Mouse (Mus musculus) embryonic facial prominence, embryonic 11.5 days (tissue): ENCODE measurements around the gene Smc2. TPM values are rescaled to one million over a fixed set of nuclear protein-coding genes. Genes with fewer than 3 reads are reported as not detected.
"Not testable (repeated sequence)": the region's sequence is repeated elsewhere in the genome, so short reads cannot be mapped to it uniquely, and the experiment has no call there.

ENCODE experiments used
- ATAC-seq: fragments of 200-750 bp; cut with Nextera tagmentation; replicated peaks from 2 replicates; pipeline ENCODE4 v1.8.0; 2017; ENCODE audit warnings: low read depth; ENCODE audit not compliant: insufficient number of reproducible peaks, low FRiP score, low TSS enrichment
- DNase-seq: peaks from one replicate; pipeline ENCODE4 v3.0.0-alpha.2; 2015; ENCODE audit warnings: low spot score
- H3K27ac ChIP-seq: fragments of 300-500 bp; sonication (generic); replicated peaks from 2 replicates; pipeline ENCODE4 v1.5.1; 2014; ENCODE audit warnings: mild to moderate bottlenecking, low read depth, low read length, control low read depth
- H3K27me3 ChIP-seq: fragments of 300-500 bp; sonication (generic); 2 replicates; pipeline ENCODE4 v1.6.1; 2014; ENCODE audit warnings: mild to moderate bottlenecking, low read length, moderate library complexity, mixed read lengths; ENCODE audit not compliant: control insufficient read depth, insufficient read depth
- H3K36me3 ChIP-seq: fragments of 300-500 bp; sonication (generic); replicated peaks from 2 replicates; pipeline ENCODE4 v1.6.1; 2014; ENCODE audit warnings: low read depth, mild to moderate bottlenecking, low read length, moderate library complexity, mixed read lengths; ENCODE audit not compliant: control insufficient read depth, insufficient read depth
- H3K4me1 ChIP-seq: fragments of 300-500 bp; sonication (generic); 2 replicates; pipeline ENCODE4 v1.6.1; 2014; ENCODE audit warnings: low read length, mixed read lengths; ENCODE audit not compliant: control insufficient read depth, insufficient read depth
- H3K4me2 ChIP-seq: fragments of 300-500 bp; sonication (generic); 2 replicates; pipeline ENCODE4 v1.6.1; 2014; ENCODE audit warnings: low read depth, mild to moderate bottlenecking, control low read depth, low read length, moderate library complexity
- H3K4me3 ChIP-seq: fragments of 300-500 bp; sonication (generic); 2 replicates; pipeline ENCODE4 v1.5.1; 2014; ENCODE audit warnings: low read depth, low read length, control low read depth
- H3K9ac ChIP-seq: fragments of 300-500 bp; sonication (generic); replicated peaks from 2 replicates; pipeline ENCODE4 v1.6.1; 2014; ENCODE audit warnings: mild to moderate bottlenecking, control low read depth, low read length
- H3K9me3 ChIP-seq: fragments of 300-500 bp; sonication (generic); replicated peaks from 2 replicates; pipeline ENCODE4 v1.6.1; 2016; ENCODE audit warnings: mild to moderate bottlenecking, low read length, inconsistent platforms, mixed read lengths; ENCODE audit not compliant: control insufficient read depth
- WGBS: fragments of 180-500 bp; shearing (Covaris S2); extraction: QIAGEN DNeasy Blood & Tissue Kit; methylation state at CpG from one replicate; pipeline ENCODE4 v1.1.7; 2014; 5-methylcytosine and 5-hydroxymethylcytosine counted together
- polyA plus RNA-seq: library from polyadenylated mRNA; unstranded; fragments of >200 nt; fragmentation: Nextera tagmentation; extraction: Ambion mirVana; gene quantifications from 2 replicates; pipeline ENCODE4 v1.2.1, GENCODE M21; 2014

Gene Smc2
- polyA plus RNA-seq, 1 experiment from 2014 or later: 260 TPM

- H3K36me3 ChIP-seq: peaks cover 6% of the 10 kb centered on the region
- H3K4me2 ChIP-seq: no peak overlapping the region
- no peak for DNase-seq
These were observed 22.3 kb downstream of the Smc2 start for GRCm38 (mm10) chr4:52461321-52461720.

GRCm38 (mm10) chr4:52473431-52473830 is 34.4 kb downstream of the Smc2 start:
- Histone ChIP-seq H3K27me3 (no peaks in the 10 kb centered on the region), H3K4me2 (no peak overlapping the region), H3K36me3 (no peaks in the 10 kb centered on the region; the same call in 1 of the 2 replicates), H3K4me3 (no peak overlapping the region), H3K27ac (no peak overlapping the region), H3K9me3 (no peaks in the 10 kb centered on the region), H3K9ac (no peak overlapping the region), H3K4me1 (no peaks in the 10 kb centered on the region)
- 88% methylated on average over 3 of the region's 3 CpGs for WGBS
- ATAC-seq (no peak), DNase-seq (no peak)

More at GRCm38 (mm10) chr4:52461321-52461720, 22.3 kb downstream of the Smc2 start:
- H3K9ac ChIP-seq: no peak overlapping the region
- no peak for ATAC-seq
- WGBS: 89% methylated on average over 5 of the region's 5 CpGs
- no peaks in the 10 kb centered on the region for H3K9me3 ChIP-seq
- no peak overlapping the region for H3K27ac ChIP-seq
- H3K4me3 ChIP-seq: no peak overlapping the region
- H3K27me3 ChIP-seq: no peaks in the 10 kb centered on the region
- no peaks in the 10 kb centered on the region for H3K4me1 ChIP-seq

- ATAC-seq: no peak
These were observed 48.4 kb downstream of the Smc2 start for GRCm38 (mm10) chr4:52487486-52487885.

GRCm38 (mm10) chr4:52497144-52497543 is 58.1 kb downstream of the Smc2 start, which contains the start of gene Vma21-ps:
TSS of gene Vma21-ps (minus strand) at chr4:52497244.
- not testable (repeated sequence) for H3K9me3 ChIP-seq, H3K27ac ChIP-seq, H3K4me1 ChIP-seq, DNase-seq, H3K36me3 ChIP-seq, ATAC-seq, H3K4me3 ChIP-seq, H3K9ac ChIP-seq, H3K27me3 ChIP-seq, H3K4me2 ChIP-seq
- WGBS: 97% methylated on average over 10 of the region's 10 CpGs

More at GRCm38 (mm10) chr4:52487486-52487885, 48.4 kb downstream of the Smc2 start:
- Histone ChIP-seq H3K9ac (no peak overlapping the region), H3K4me3 (no peak overlapping the region), H3K4me1 (no peaks in the 10 kb centered on the region), H3K27me3 (no peaks in the 10 kb centered on the region), H3K9me3 (no peaks in the 10 kb centered on the region), H3K36me3 (no peaks in the 10 kb centered on the region; the same call in 1 of the 2 replicates), H3K4me2 (no peak overlapping the region), H3K27ac (no peak overlapping the region)
- 82% methylated on average over 4 of the region's 4 CpGs for WGBS
- DNase-seq: no peak

- H3K9ac ChIP-seq: no peak overlapping the region
- 11% methylated on average over 4 of the region's 4 CpGs for WGBS
- ATAC-seq: no peak
- no peaks in the 10 kb centered on the region for H3K36me3 ChIP-seq
- H3K9me3 ChIP-seq: no peaks in the 10 kb centered on the region
- H3K27me3 ChIP-seq: no peaks in the 10 kb centered on the region
- no peak overlapping the region for H3K4me3 ChIP-seq
- H3K4me1 ChIP-seq: no peaks in the 10 kb centered on the region
- no peak for DNase-seq
- H3K4me2 ChIP-seq: no peak overlapping the region
- no peak overlapping the region for H3K27ac ChIP-seq
These were observed 78.5 kb downstream of the Smc2 start for GRCm38 (mm10) chr4:52517580-52517979.

GRCm38 (mm10) chr4:52519301-52519700 is 80.3 kb downstream of the Smc2 start:
- no peak overlapping the region for H3K27ac ChIP-seq
- H3K9me3 ChIP-seq: no peaks in the 10 kb centered on the region
- no peak for ATAC-seq
- H3K36me3 ChIP-seq: no peaks in the 10 kb centered on the region
- no peak for DNase-seq
- H3K4me1 ChIP-seq: no peaks in the 10 kb centered on the region
- H3K9ac ChIP-seq: no peak overlapping the region
- no peak overlapping the region for H3K4me3 ChIP-seq
- H3K4me2 ChIP-seq: no peak overlapping the region
- 84% methylated on average over 5 of the region's 5 CpGs for WGBS
- no peaks in the 10 kb centered on the region for H3K27me3 ChIP-seq

- ATAC-seq (no peak), DNase-seq (no peak)
- Histone ChIP-seq H3K27me3 (no peaks in the 10 kb centered on the region), H3K4me1 (no peaks in the 10 kb centered on the region), H3K27ac (no peak overlapping the region), H3K36me3 (no peaks in the 10 kb centered on the region), H3K9ac (no peak overlapping the region), H3K4me2 (no peak overlapping the region), H3K9me3 (no peaks in the 10 kb centered on the region), H3K4me3 (no peak overlapping the region)
- WGBS: 67% methylated on average over 5 of the region's 5 CpGs
These were observed 87.4 kb downstream of the Smc2 start for GRCm38 (mm10) chr4:52526464-52526863.

- no peaks in the 10 kb centered on the region for H3K36me3 ChIP-seq
- 75% methylated on average over 2 of the region's 2 CpGs for WGBS
- no peak overlapping the region for H3K9ac ChIP-seq
- ATAC-seq (no peak), DNase-seq (no peak)
- no peak overlapping the region for H3K27ac ChIP-seq
- H3K9me3 ChIP-seq: no peaks in the 10 kb centered on the region
- no peaks in the 10 kb centered on the region for H3K27me3 ChIP-seq
- H3K4me1 ChIP-seq: no peaks in the 10 kb centered on the region
- no peak overlapping the region for H3K4me3 ChIP-seq
- H3K4me2 ChIP-seq: no peak overlapping the region
These were observed 91.6 kb downstream of the Smc2 start for GRCm38 (mm10) chr4:52530636-52531035.
